In the genomic region with DNA sequence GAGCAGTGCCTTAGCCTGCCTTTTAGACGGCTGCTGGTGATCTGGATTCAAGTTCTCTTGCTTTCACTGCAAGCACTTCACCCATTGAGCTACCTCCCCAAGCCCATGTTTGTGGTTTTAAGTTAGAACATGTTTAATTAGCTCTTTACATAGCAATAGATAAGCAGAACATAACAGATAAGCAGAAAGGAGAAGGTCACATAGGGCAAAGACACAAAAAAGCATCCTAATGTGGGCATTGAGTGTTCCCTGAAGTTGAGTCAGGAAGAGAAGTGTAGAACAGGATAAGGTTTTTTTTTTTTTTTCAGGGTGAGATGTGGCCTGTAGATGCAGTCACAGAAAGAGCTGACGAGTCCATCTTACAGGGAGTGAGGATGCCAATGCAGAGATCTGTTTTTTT, we compare ENCODE assay signal across 24 mouse cellular contexts.
DNase-seq lines count a peak whose midpoint lies in the region; ATAC-seq and TF ChIP-seq lines count a peak whose summit lies in the region.
"Had no signal": no experiment of that assay in that cellular context is flagged by ENCODE, and none has a peak within 500 bp of the region (broad histone marks: within the 10 kb centered on the region; RNA-seq: fewer than 3 reads in every experiment).

No protein-coding gene starts in this region.

- H3K27ac ChIP-seq in MEL (ENCODE audit: control insufficient read depth, low read depth, low read length): no peak overlapping the region; the same call in 1 of the 2 replicates
- no peak overlapping the region for H3K27ac ChIP-seq in kidney, embryonic 16.5 days (ENCODE audit: low read length)

- H3K9me3 ChIP-seq in MEL (replicated peaks; ENCODE audit: insufficient read depth, low read length): no peaks in the 10 kb centered on the region
- H3K9me3 ChIP-seq in kidney, embryonic 16.5 days (ENCODE audit: low read length): no peaks in the 10 kb centered on the region

- peak; percentile 14 for DNase-seq in 416B (ENCODE audit: low read depth)
- peak; percentile 53 for DNase-seq in MEL (ENCODE audit: low read depth, low spot score)
- DNase-seq in MEL-GATA-1-ER (ENCODE audit: extremely low read depth, low read depth): peak; percentile 4
- DNase-seq in gastrocnemius, postnatal 25 days: no peak
- no peak for DNase-seq in ovary, postnatal 10 days (ENCODE audit: low spot score)
- DNase-seq: adrenal gland, adult 2 months; adrenal gland, adult 8-10 months; adrenal gland, postnatal 10 days; adrenal gland, postnatal 14 days; adrenal gland, postnatal 25 days; adrenal gland, postnatal 36 days; B cell, adult 2 months; cerebellum, adult 11 months; cerebellum, adult 11-12 months; cerebellum, adult 18-20 months; cerebellum, adult 2 months; cerebellum, adult 8-10 months; cerebellum, adult 9-10 months had no signal

- H3K27me3 ChIP-seq in MEL (ENCODE audit: control insufficient read depth in 1 of 2, insufficient read depth in 2 of 2, low read length in 2 of 2): no peaks in the 10 kb centered on the region
- no peaks in the 10 kb centered on the region for H3K27me3 ChIP-seq in kidney, embryonic 16.5 days (ENCODE audit: insufficient read depth, low read length)
- H3K27me3 ChIP-seq: CH12.LX had no signal

- no peaks in the 10 kb centered on the region for H3K79me2 ChIP-seq in MEL (ENCODE audit: control insufficient read depth, insufficient read depth, low read length, poor library complexity)

- 91% methylated on average over 2 of the region's 2 CpGs for WGBS in kidney, embryonic 16.5 days

- no peak overlapping the region for H3K4me3 ChIP-seq in MEL (ENCODE audit: control insufficient read depth in 1 of 2, insufficient read depth in 1 of 2, low read depth in 2 of 2, low read length in 2 of 2)
- no peak overlapping the region for H3K4me3 ChIP-seq in kidney, embryonic 16.5 days (ENCODE audit: low read length)

- H3K9ac ChIP-seq in MEL (ENCODE audit: control insufficient read depth, low read depth, low read length, poor library complexity, severe bottlenecking): no peak overlapping the region
- H3K9ac ChIP-seq in kidney, embryonic 16.5 days (replicated peaks; ENCODE audit: low read length): no peak overlapping the region

- TF ChIP-seq CTCF in MEL (IDR thresholded peaks at IDR 0.05 in 2 of 3, conservative IDR thresholded peaks at IDR 0.05 in 1 of 3; ENCODE audit: control insufficient read depth in 1 of 3, insufficient read depth in 1 of 3, low read depth in 2 of 3, low read length in 3 of 3, poor library complexity in 1 of 3, severe bottlenecking in 1 of 3): no peak

- TF ChIP-seq RAD21 in MEL (IDR thresholded peaks at IDR 0.05; ENCODE audit: low read depth, low read length): no peak

- H3K4me2 ChIP-seq in kidney, embryonic 16.5 days (replicated peaks; ENCODE audit: low read depth, low read length): no peak overlapping the region

- TF ChIP-seq EP300 in MEL (IDR thresholded peaks at IDR 0.05; ENCODE audit: low read depth in 1 of 2, low read length in 2 of 2): peak; percentile 78 to 84

- peaks cover 5 to 9% of the 10 kb centered on the region in 2 experiments for H3K4me1 ChIP-seq in MEL (ENCODE audit: control insufficient read depth in 1 of 2, insufficient read depth in 2 of 2, low read length in 2 of 2)
- H3K4me1 ChIP-seq in kidney, embryonic 16.5 days (ENCODE audit: insufficient read depth, low read length): no peaks in the 10 kb centered on the region

- no peak for ATAC-seq in kidney, embryonic 16.5 days (ENCODE audit: low FRiP score, low TSS enrichment)
- ATAC-seq: activated CD4-positive, CD25-positive, alpha-beta regulatory T cell, adult 4 months; CD4-positive, CD25-positive, alpha-beta regulatory T cell, adult 4 months; Patski had no signal

- no peak for TF ChIP-seq POLR2A in MEL (IDR thresholded peaks at IDR 0.05; ENCODE audit: control insufficient read depth in 1 of 2, insufficient read depth in 1 of 2, low read depth in 1 of 2, low read length in 2 of 2, poor library complexity in 1 of 2)

- peaks cover 0 to 12% of the 10 kb centered on the region in 2 experiments; a peak in 2 of 4 replicates for H3K36me3 ChIP-seq in MEL (ENCODE audit: control insufficient read depth in 1 of 2, insufficient read depth in 2 of 2, low read length in 2 of 2)
- no peaks in the 10 kb centered on the region for H3K36me3 ChIP-seq in kidney, embryonic 16.5 days (ENCODE audit: insufficient read depth, low read length)
- H3K36me3 ChIP-seq: G1E had no signal

TF ChIP-seq in MEL, 35 proteins besides CTCF, POLR2A, EP300 and RAD21:
- TF ChIP-seq MYC (IDR thresholded peaks at IDR 0.05; ENCODE audit: low read depth, low read length) (no peak), ZNF384 (IDR thresholded peaks at IDR 0.05; ENCODE audit: low read depth, low read length) (peak; percentile 94), ZKSCAN1 (IDR thresholded peaks at IDR 0.05; ENCODE audit: low read depth, low read length) (no peak), ETS1 (IDR thresholded peaks at IDR 0.05; ENCODE audit: low read depth, low read length) (peak; percentile 61), MEF2A (IDR thresholded peaks at IDR 0.05; ENCODE audit: extremely low read depth, insufficient replicate concordance, low read depth, low read length, poor library complexity, severe bottlenecking) (no peak), E2F4 (IDR thresholded peaks at IDR 0.05; ENCODE audit: borderline replicate concordance, low read depth, low read length) (no peak), RCOR1 (IDR thresholded peaks at IDR 0.05; ENCODE audit: low read depth, low read length) (peak; percentile 46; the same call in 1 of the 2 replicates), ZC3H11A (IDR thresholded peaks at IDR 0.05; ENCODE audit: low read depth, low read length) (no peak), KAT2A (conservative IDR thresholded peaks at IDR 0.05; ENCODE audit: low read depth, low read length) (no peak), GATA1 (IDR thresholded peaks at IDR 0.05; ENCODE audit: low read depth, low read length) (peak; percentile 80), SIN3A (IDR thresholded peaks at IDR 0.05; ENCODE audit: low read length) (peak; percentile 19; the same call in 1 of the 2 replicates), POLR2AphosphoS5 (IDR thresholded peaks at IDR 0.05; ENCODE audit: borderline replicate concordance, low read depth, low read length) (no peak), TCF12 (IDR thresholded peaks at IDR 0.05; ENCODE audit: low read depth, low read length) (peak; percentile 72)
TF ChIP-seq in MEL: peak in this region for 6.

Comparison
In these comparisons a context has a peak if more than half of its experiments do, and no peak if none do; other contexts are left out.
1. DNase-seq: peak in 416B (single experiment), MEL (single experiment) and MEL-GATA-1-ER (single experiment); none in gastrocnemius, postnatal 25 days (single experiment) and ovary, postnatal 10 days (single experiment).